Mouse (Mus musculus) fat pad, adult 2 months (tissue): ENCODE data around the gene Pax4.

ENCODE experiments used
- DNase-seq: peaks from one replicate; pipeline ENCODE4 v3.0.0-alpha.2; 2011; ENCODE audit warnings: low read depth, low spot score; ENCODE audit errors: extremely low read depth

Pax4 gene

GRCm38 (mm10) chr6:28449253-28449652, at the start of gene Pax4:
Gene Pax4, minus strand, starts transcription at chr6:28449353.
- DNase-seq = no peak

- no peak for DNase-seq
These were observed 48.7 kb upstream of the Pax4 start for GRCm38 (mm10) chr6:28497837-28498236.

- DNase-seq = no peak
These were observed 42.0 kb upstream of the Pax4 start for GRCm38 (mm10) chr6:28491198-28491597.

- no peak for DNase-seq
These were observed 41.5 kb upstream of the Pax4 start for GRCm38 (mm10) chr6:28490612-28491011.

DNA sequence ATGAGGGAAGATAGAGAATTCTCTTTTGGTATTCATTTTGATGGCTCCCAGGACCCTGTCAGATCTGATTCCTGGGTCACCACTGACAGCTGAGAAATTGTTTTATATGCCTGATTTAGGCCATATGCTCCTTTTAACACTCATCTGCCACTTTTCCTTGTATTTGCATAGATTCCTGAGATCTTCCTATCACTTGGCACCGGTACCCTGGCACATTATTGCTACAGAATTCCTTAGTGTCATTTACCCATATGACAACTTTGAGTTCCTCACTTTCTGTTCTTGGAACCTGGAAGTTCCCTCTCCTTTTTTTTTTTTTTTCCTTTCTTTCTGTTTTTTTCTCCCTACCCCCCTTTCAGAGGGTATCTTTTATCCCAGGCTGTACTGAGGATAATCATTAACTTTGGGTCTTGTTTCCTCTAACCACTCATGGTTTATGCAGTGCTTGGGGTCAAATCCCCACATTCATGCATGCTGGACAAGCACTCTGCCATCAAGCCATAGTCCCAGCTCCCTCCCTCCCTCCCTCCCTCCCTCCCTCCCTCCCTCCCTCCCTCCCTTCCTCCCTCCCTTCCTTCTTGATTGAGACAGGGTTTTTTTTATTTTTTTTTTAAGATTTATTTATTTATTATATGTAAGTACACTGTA, 39.2 kb upstream of the Pax4 start:
- no peak for DNase-seq

GRCm38 (mm10) chr6:28486905-28487304, 37.8 kb upstream of the Pax4 start:
- DNase-seq = no peak

DNA sequence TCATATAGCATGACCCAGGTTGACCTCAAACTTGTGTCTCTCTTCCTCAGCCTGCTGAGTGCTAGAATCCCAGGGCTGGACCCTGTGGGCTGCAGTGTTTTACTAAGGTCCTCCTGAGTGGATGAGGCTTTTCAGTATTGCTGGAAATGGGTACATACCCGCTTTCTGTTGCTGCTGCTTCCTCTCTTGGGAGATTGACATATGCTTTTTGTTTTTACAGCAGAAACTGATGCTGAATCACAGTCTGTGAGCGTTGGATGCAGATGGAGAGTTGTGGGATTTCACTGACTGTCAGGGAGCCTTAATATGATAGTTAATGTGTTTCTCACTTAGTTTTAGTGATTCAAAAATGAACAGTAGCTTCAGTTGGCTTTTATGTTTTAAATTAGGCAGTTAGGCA, 37.3 kb upstream of the Pax4 start:
- no peak for DNase-seq

GRCm38 (mm10) chr6:28486008-28486407, 36.9 kb upstream of the Pax4 start:
- DNase-seq = no peak

- no peak for DNase-seq
These were observed 33.7 kb upstream of the Pax4 start for GRCm38 (mm10) chr6:28482711-28483315.

- peak; percentile 78 for DNase-seq
These were observed 31.8 kb upstream of the Pax4 start for GRCm38 (mm10) chr6:28480752-28481492.

GRCm38 (mm10) chr6:28479865-28480751, 31.0 kb upstream of the Pax4 start:
- DNase-seq = peak; percentile 98

DNA sequence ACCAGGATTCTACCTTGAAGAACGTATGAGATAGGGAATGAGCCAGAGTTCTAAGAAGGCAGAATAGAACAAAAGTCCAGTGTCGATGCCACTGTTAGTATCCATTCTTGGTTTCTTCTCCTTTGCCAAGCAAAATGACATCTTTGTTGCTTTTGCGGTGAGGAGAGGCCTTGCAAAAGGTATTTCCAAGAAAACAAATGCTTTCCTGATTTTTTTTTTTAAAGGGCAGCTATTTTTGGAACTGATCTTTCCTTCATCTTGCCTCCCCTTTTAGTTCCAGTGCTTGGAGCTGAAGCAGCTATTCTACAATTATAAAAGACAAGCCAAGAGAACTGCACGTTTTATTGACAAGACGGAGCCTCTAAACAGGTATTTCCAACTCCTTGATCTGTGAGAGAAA, 25.7 kb upstream of the Pax4 start, which contains the start of gene Snd1:
Gene Snd1 (plus strand): TSS at position 301 of the 400 bp plus-strand sequence.
- no peak for DNase-seq

GRCm38 (mm10) chr6:28474211-28474610, 25.1 kb upstream of the Pax4 start:
- no peak for DNase-seq

GRCm38 (mm10) chr6:28471284-28472035, 22.3 kb upstream of the Pax4 start:
- DNase-seq = no peak

- DNase-seq = no peak
These were observed 21.5 kb upstream of the Pax4 start for GRCm38 (mm10) chr6:28470621-28471020.

- DNase-seq = no peak
These were observed 21.0 kb upstream of the Pax4 start for GRCm38 (mm10) chr6:28470017-28470602.

DNA sequence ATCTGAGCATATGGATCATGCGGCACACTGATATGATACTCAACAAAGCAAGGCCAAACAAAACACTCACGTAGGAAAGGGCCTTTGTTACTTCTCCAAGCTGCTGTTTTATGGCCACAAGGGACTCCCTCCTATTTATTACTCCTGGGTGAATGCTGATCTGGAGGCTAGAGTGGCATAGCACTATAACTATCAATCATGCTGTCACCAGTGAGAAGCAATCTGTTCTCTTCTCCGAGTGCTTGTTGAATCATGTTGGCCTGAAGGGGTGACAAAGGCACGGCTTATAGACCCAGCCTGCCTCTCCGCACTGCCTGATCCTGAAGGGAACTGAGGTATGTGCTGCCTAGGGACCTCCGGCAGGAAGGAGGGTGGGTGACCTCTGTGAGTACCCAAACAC, 15.5 kb upstream of the Pax4 start:
- DNase-seq = peak; percentile 36

- DNase-seq = no peak
These were observed 11.4 kb upstream of the Pax4 start for GRCm38 (mm10) chr6:28460534-28460933.

DNA sequence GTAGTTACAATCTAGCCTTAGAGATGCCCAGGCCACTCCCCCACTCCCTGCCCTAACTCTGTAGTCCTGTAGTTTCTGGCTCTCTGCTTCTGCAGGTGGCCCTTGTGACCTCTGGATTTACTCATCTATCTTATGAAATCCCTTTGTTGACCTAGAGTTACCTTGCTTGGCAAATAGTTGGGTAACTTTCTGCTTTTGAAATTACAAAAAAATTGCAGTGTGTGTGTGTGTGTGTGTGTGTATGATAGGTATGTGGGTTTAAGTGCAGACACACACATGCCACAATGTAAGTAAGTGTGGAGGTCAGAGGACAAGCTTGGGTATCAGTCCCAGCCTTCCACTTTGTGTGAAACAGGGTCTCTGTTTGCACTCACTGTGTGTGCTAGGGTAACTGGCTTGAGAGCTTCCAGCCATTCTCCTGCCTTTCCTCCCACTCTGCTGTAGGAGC, 10.1 kb upstream of the Pax4 start:
- DNase-seq = peak; percentile 52

DNA sequence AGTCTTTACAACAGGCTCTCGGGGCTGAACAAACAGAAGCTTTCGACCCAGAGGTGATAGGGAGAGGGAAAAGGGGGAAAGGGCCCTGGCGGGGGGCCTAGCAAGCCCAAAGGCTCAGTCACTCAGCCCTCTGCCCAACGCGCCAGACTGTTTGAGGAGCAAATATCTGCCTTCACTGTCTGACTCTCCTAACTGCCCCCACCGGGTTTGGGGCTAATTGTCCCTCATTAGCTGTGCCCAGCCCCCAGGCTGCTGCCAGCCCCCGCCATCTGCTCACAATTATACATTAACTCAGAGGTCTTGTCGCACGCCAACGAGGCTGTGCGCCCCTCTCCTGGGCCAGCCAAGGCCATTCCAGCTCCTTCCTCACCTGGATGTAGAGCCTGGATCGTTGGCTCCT, 1.8 kb upstream of the Pax4 start:
- no peak for DNase-seq
